Mouse (Mus musculus): ENCODE measurements around the gene Olfr824.
"Not testable (repeated sequence)": the region's sequence is repeated elsewhere in the genome, so short reads cannot be mapped to it uniquely, and the experiment has no call there.

Gene Olfr824

DNA sequence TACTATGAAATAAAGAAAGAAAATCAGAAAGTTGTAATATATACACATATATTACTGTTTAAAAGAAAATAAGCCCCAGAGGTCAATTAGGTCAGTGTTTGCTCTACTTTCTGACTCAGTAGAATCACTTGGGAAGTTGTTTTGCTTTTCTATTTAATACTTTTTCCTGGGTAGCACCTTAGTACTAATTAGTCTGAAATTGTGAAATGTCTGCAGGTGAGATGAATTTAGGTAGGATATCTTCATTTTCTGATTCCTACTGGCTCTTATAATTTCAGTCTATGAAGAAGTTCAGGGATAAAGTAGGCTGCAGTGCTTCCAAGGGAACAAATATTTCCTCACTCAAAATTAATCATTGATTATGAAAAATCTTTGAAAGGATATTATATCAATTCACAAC is at the start of gene Olfr824:
Olfr824 (minus strand) TSS at position 101 of the 400 bp plus-strand sequence.
- DNase-seq (ENCODE audit: low read depth, low spot score) = not testable (repeated sequence)

DNA sequence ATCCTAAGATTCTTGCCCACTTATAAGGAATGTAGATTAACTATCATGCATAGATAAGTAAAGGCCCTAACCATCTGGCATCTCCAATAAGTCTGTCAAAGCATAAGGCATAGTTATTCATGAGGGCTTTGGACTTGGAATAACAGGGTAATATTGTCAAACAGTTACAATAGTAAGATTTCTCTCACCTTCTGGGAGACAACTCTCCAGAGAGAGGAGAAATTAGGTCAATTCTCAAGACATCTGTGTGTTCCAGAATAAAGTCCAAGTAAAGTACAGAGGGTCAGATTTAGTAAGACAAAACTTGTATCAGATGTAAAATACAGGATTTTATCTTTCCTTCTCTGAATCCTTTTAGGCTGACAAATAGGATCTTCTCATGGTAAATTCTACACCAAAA is 36.9 kb upstream of the Olfr824 start, which contains the start of gene Olfr825:
Olfr825 (minus strand) TSS at position 101 of the 400 bp plus-strand sequence.
- DNase-seq (ENCODE audit: low read depth, low spot score) = no peak

GRCm38 (mm10) chr10:130165196-130165595 is 35.4 kb upstream of the Olfr824 start:
- no peak for DNase-seq (ENCODE audit: low read depth, low spot score)

- no peak for DNase-seq (ENCODE audit: low read depth, low spot score)
Observed at GRCm38 (mm10) chr10:130144121-130144520, 14.3 kb upstream of the Olfr824 start.

DNA sequence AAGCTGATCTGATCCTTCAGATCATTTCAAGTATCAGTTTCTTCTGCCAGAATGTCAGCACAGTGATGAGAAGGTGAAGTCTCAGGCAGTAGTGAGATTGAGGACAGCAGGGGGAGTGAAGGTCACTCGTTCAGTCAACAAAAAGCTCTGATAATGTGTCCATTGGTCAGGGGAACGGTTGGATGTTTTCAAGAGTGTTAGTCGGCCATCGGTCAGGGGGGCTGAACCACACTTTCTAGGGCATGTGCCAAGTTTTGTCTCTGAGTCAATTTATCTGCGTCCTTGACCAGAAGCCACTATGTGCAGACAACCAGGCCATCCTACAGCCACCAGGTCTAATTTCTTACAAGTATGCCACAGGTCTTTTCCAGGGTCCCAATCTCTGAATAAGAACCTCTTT is 12.7 kb upstream of the Olfr824 start:
- not testable (repeated sequence) for DNase-seq (ENCODE audit: low read depth, low spot score)

GRCm38 (mm10) chr10:130134811-130135210 is 5.0 kb upstream of the Olfr824 start:
- no peak for DNase-seq (ENCODE audit: low read depth, low spot score)

DNA sequence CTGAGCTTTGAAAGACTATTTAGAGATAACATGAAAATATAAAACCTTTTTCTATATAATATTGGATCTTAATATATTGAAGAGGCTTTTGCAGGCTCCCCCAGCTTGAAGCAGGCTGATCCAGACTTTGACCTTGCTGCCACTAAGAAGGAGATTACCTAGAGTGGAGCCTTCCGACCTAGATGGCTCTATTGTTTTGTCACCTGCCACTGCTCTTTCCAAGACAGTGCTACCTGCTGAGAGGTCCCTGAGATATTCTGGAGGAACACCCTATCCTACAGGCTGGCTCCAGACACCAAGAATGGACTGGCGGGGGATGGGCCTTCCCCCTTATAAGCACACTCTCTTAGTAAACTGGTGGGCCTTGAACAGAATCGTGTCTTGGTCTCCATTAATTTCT is 13.8 kb downstream of the Olfr824 start:
- not testable (repeated sequence) for DNase-seq (ENCODE audit: low read depth, low spot score)

- DNase-seq (ENCODE audit: low read depth, low spot score) = not testable (repeated sequence)
Observed at GRCm38 (mm10) chr10:130115283-130115682, 14.5 kb downstream of the Olfr824 start, which contains the start of gene Olfr823. TSS of gene Olfr823 (minus strand) at chr10:130115383.

GRCm38 (mm10) chr10:130096104-130096503 is 33.7 kb downstream of the Olfr824 start:
- no peak for DNase-seq (ENCODE audit: low read depth, low spot score)

DNA sequence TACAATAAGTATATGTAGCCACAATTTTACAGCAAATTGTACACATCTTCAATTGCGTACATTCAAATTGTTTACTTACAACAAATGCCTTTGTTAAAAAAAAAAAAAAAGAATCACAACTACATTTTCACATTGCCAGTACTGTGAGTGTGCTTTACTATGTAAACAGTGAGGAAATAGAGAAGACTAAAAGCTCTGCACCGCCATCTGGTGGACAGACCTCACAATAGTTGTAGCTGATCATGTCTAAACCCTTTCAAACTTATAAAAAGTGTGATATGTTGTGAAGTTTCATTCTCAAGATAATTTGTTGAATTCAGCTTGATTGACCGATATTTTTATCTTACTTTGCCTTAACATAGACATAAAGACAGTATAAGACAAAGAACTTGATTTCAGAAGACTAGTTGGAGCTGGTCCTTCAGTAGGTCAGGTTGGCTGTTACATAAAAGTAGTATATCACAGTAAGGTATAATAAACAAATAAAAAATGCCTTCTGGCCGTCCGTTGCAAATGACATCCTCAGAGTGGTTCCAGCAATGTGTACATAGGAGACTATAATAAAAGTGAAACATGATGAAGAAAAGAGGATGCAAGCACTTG is 36.9 kb downstream of the Olfr824 start:
- DNase-seq (ENCODE audit: low read depth, low spot score) = peak; percentile 39

All from embryo, embryonic 11.5 days (tissue).